Mouse (Mus musculus) embryonic fibroblast, embryonic 13.5 days (primary cell): ENCODE data around the gene Otud7b.

Experiments
- CTCF ChIP-seq: IDR thresholded peaks from 2 replicates; pipeline ENCODE4 v1.5.1; 2011; ENCODE audit warnings: mild to moderate bottlenecking, control low read depth, low read length, moderate library complexity, borderline replicate concordance; ENCODE audit not compliant: insufficient read depth
- POLR2A ChIP-seq: IDR thresholded peaks from 2 replicates; pipeline ENCODE4 v1.6.1; 2011; ENCODE audit warnings: low read depth, mild to moderate bottlenecking, control low read depth, low read length, moderate library complexity

DNA sequence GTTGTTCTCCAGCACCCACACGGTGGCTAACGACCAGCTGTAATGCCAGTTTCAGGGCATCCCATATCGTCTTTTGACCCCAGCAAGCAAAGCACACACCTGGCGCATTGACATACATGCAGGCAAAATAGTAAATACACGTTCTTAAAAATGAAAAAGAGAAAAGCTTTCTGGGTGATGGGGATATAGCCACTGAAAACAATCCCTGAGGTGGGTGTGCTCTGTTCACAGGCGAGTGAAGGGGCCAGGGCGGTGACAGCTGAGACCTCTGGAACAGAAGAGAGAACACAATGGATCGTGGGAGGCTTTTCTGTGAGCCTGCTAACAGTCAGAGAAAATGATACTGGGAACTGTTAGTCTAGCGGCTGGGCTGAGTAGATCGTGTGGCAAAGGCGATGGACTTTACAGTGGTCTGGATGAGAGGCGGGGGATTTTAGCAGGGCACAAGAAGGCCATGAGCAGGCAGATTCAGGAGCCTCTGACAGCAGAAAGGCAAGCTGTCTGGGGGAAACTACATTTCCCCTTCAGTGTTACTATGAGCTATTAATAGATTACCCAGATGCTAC is 31.3 kb upstream of the Otud7b start:
- TF ChIP-seq CTCF (no peak), POLR2A (no peak)
